Mouse (Mus musculus): ENCODE data around the gene Rwdd4a.

Gene Rwdd4a

GRCm38 (mm10) chr8:47533344-47534125, at the start of gene Rwdd4a, which contains the start of gene Trappc11:
TSS of gene Rwdd4a (plus strand) at chr8:47533664.
TSS of gene Trappc11 (minus strand) at chr8:47533470.
- DNase-seq: peak; percentile 96 to 97

DNA sequence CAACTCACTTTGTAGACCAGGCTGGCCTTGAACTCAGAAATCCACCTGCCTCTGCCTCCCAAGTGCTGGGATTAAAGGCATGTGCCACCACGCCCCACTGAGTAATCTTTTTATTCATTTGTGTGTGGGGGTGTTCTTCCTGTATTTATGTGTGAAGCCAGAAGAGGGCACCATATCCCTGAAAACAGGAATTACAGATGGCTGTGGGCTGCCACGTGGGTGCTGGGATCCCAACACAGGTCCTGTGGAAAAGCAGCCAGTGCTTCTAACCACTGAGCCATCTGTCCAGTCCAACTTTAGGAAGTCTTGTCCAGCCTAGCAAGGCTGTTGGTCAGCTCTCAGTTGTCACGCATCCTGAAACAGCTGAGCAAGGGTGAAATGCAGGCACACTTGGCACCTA, 46.2 kb upstream of the Rwdd4a start:
- DNase-seq: no peak

GRCm38 (mm10) chr8:47493106-47493505, 40.4 kb upstream of the Rwdd4a start:
- no peak for DNase-seq

- no peak for DNase-seq
These were observed 38.8 kb upstream of the Rwdd4a start for GRCm38 (mm10) chr8:47494602-47495153.

GRCm38 (mm10) chr8:47495428-47495827, 38.0 kb upstream of the Rwdd4a start:
- no peak for DNase-seq

- no peak for DNase-seq
These were observed 31.5 kb upstream of the Rwdd4a start for GRCm38 (mm10) chr8:47501994-47502393.

- DNase-seq: no peak
These were observed 30.9 kb upstream of the Rwdd4a start for GRCm38 (mm10) chr8:47502546-47502945.

- no peak for DNase-seq
These were observed 28.0 kb upstream of the Rwdd4a start for GRCm38 (mm10) chr8:47505431-47505830.

DNA sequence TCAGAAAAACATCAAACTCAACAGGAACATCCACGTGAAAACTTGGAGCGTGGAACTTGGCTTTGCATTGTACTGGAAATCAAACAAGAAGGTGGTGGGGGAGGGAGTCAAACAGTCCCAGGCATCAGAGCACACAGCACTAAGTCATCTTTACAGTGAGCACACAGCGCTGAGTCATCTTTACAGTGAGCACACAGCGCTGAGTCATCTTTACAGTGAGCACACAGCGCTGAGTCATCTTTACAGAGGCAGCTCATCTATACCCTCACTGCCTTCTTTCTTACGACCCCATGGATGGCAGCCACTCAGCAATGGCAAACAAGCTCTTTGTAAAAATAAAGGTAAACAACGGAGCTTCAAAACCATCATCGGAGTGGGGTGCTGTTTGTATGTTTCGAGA, 22.5 kb upstream of the Rwdd4a start:
- no peak for DNase-seq

GRCm38 (mm10) chr8:47513601-47514000, 19.9 kb upstream of the Rwdd4a start:
- DNase-seq: no peak

- no peak for DNase-seq
These were observed 5.4 kb upstream of the Rwdd4a start for GRCm38 (mm10) chr8:47528094-47528493.

DNA sequence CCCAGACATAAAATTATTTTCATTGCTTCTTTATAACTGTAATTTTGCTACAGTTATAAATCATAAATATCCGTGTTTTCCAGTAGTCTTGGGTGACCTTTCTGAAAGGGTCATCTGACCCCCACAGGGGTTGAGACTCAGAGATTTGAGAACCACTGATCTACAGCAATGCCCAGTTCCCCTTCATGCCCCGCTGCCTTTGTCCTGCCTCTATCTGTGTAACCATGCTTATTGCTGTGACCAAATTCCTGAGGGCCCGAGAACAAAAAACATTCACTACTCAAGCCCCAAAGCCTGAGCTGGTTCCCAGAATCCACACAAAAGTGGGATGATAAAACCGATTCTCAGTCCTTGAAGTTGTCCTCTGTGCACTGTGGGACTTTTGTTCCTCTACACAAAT, 4.9 kb downstream of the Rwdd4a start:
- no peak for DNase-seq

GRCm38 (mm10) chr8:47542746-47543145, 9.3 kb downstream of the Rwdd4a start:
- DNase-seq: no peak

- DNase-seq: no peak
These were observed 10.6 kb downstream of the Rwdd4a start for GRCm38 (mm10) chr8:47544094-47544493.

GRCm38 (mm10) chr8:47547102-47547501, 13.6 kb downstream of the Rwdd4a start:
- no peak for DNase-seq

GRCm38 (mm10) chr8:47553613-47554012, 20.1 kb downstream of the Rwdd4a start:
- no peak for DNase-seq

DNA sequence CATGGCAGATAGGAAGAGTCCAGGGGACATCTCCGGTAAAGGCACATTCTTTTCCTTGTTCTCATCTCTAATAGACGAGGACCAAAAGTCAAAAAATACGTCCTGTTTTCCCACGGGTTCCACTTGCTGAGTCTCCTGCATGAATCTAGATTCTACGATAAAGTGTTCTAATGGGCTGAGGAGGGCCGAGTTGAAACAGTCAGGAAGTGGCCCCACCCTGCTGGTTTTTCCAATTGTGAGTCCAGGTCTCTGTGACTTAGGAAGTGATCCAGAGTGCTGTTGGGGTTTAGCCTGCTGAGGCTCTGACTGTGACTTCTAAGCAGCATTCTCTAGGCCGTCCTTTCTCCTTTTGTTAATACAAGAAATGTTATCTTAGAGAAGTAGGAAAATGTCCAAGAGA, 23.0 kb downstream of the Rwdd4a start:
- DNase-seq: no peak

DNA sequence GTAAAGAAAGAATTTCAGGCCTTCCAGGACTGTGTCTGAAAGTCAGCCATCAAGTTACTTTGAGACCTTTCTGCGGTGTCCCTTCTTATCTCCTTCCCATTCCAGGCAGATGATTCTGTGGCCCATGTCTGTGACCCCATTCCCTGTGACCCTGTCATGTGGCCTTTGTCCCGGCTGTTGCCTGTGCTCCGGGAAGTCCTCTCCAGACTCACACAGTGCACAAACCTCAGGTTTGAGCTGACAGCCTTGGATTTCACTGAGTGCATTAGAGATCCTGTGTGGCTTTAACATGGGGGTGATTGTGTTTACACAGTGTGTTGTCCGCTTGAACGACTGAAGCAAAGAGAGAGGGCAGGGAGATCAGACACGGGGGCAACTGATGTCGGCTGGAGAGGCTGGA, 24.8 kb downstream of the Rwdd4a start:
- no peak for DNase-seq

GRCm38 (mm10) chr8:47560801-47561200, 27.3 kb downstream of the Rwdd4a start:
- DNase-seq: no peak

- no peak for DNase-seq
These were observed 33.1 kb downstream of the Rwdd4a start for GRCm38 (mm10) chr8:47566551-47566950.

GRCm38 (mm10) chr8:47568098-47568497, 34.6 kb downstream of the Rwdd4a start:
- DNase-seq: no peak

GRCm38 (mm10) chr8:47570161-47570560, 36.7 kb downstream of the Rwdd4a start:
- DNase-seq: no peak

GRCm38 (mm10) chr8:47573482-47573881, 40.0 kb downstream of the Rwdd4a start:
- DNase-seq: no peak

DNA sequence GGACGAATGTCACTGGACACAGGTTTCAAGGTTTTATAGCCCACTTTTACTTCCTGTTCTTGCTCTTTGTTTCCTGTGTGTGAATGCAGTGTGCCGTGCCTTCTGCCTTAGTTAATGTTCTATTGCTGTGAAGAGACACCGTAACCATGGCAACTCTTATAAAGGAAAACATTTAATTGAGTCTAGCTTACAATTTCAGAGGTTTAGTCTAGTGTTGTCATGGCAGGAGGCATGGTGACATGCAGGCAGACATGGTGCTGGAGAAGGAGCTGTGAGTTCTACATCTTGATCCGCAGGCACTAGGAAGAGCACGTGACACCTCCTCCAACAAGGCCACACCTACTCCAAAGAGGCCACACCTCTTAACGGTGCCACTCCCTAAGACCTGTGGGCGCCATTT, 48.0 kb downstream of the Rwdd4a start:
- no peak for DNase-seq

DNA sequence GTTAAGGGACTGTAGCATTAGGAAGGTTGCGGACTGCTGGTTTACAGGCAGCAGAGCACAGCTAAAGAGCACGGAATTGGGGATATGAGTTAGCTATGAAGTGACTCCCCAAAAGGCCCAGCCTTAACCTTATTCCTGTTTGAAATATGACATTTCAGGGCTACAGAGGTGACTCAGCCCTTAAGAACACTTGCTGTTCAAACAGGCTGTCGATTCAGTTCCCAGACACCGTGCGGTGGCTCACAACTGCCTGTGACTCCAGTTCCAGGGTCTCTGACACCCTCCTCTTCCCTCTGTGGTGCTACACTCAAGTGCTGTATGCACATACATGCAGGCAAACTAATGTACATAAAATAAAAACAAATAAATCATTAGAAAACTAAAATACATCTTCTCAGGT, 55.2 kb downstream of the Rwdd4a start:
- no peak for DNase-seq
